Mouse (Mus musculus) T-cell, adult 66 days (primary cell): ENCODE results near the gene Rsrc2. TPM values are rescaled to one million over a fixed set of nuclear protein-coding genes. Genes with fewer than 3 reads are reported as not detected.

ENCODE experiments used
- total RNA-seq, 2 experiments: library from RNA; stranded (reverse); gene quantifications; 3 replicates in 1 of 2; 4 replicates in 1 of 2; pipeline ENCODE4 v1.2.4; 2023

The Rsrc2 gene
- total RNA-seq, result 100 to 1,000 TPM; 200 to 220 TPM

DNA sequence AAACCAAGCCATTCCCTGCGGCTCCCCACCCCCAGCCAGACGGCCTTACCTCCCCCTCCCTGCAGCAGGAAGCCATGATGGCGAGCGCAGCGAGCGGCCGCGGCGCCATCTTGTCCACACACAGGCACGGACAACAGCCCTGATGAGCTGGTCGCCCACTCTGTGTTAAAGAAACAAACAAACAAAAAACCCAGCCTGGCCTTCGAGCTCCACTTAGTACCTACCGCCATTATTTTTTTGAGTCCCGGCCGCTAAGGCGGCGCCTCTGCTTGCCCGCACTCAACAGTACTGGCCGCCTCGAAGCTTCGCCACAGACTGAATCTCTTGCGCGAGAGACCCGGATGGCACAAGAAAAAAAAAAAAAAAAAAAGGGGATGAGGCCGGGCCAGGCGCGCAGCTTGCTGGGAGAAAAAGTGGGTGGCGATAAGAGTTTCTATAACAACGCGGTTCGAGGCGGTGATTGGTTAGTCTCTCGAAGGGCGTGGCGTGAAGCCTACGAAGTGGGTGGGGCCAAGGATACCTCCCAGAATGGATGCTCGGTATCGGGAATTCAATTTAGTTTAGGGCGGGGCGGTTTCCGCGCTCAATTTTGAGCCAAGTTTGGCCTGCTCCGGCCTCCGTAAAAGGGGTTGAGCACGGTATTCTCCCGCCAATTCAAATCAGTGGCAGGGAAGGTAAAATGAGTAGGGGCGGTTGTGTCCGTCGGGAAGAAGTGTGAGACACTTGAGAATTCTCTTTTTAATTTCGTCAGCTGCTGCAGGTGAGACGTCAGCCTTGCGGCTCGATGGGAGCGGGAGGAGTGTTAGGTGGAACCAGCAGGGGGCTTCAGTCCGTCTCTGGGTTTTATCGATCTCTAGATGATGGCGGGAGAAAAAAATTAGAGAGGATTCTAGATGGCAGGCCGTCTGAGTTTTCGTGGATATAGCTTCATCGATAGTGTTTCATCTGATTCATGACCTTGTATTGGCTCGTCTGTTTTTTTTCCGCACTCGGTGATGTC, at the start of gene Rsrc2, which contains the start of gene Kntc1:
TSS of gene Rsrc2 (minus strand) at position 350 of the 1,000 bp plus-strand sequence.
TSS of gene Kntc1 (plus strand) at position 652 of the 1,000 bp plus-strand sequence.

GRCm38 (mm10) chr5:123720328-123721311, 28.6 kb downstream of the Rsrc2 start, which contains the start of gene Zcchc8:
Gene Zcchc8, minus strand, starts transcription at chr5:123721100.

DNA sequence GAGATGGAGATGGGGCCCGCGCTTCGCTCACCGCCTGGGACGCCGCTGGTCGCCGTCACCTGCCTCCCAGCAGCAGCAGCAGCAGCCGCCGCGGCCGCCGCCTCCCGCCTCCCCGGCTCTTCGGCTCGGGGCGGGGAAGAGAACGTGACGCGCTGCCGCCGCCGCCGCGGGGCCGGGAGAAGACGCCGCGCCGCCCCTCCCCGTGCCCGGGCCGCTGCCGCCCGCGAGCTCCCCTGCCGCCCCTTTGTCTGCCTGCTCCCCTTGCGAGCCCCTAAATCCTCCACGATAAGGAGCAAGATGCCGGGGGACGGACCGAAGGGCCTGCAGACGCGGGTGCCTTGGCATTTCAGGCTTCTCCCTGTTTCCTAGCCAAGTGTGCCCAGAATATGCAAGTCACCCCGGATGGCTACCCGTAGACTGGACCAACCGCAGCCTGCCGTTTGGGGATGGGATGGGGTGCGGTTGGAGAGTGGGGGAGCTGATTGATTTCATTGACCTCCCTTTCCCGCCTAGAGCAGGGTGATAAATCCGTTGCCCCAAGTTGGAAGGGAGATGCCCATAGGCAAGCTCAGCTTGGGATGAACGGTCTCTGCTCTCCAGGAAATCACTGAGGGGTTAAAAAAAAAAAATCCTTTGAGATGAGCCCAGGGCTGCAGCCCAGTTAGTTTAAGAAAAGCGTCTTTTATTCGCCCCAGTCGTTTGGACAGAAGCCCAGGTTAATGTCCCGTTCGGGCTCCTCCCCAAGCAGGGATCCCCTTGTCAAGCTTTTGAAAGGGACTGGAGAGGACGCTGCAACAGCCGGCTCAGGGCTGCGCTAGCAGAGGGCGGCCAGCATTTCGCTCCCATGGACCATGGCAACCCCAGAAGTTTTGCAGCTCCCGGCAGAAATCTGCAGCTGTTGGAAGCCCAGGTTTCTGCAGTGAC, 64.7 kb downstream of the Rsrc2 start, which contains the start of gene Clip1:
TSS of gene Clip1 (minus strand) at position 398 of the 924 bp plus-strand sequence.

Other genes with a start within 250 kb of the Rsrc2 start
- not detected for gene B3gnt4, start 239.0 kb downstream of the Rsrc2 start, total RNA-seq
- 10 to 100 TPM; 67.1 to 73.2 TPM for gene Diablo, start 225.2 kb downstream of the Rsrc2 start, total RNA-seq
- 1 to 10 TPM; 5.8 to 8.8 TPM for gene Gm49027, start 223.9 kb downstream of the Rsrc2 start, total RNA-seq
- gene Vps33a, start 176.4 kb downstream of the Rsrc2 start, total RNA-seq, result 10 to 100 TPM; 46.0 to 53.6 TPM
- gene Clip1, start 64.8 kb downstream of the Rsrc2 start, total RNA-seq, result 10 to 100 TPM; 76.2 to 90.8 TPM
- 10 to 100 TPM; 76.1 to 90.2 TPM for gene Zcchc8, start 28.3 kb downstream of the Rsrc2 start, total RNA-seq
- 1 to 10 TPM; 3.4 to 4.6 TPM for gene Kntc1, start 302 bp upstream of the Rsrc2 start, total RNA-seq
- not detected for gene Hcar2, start 116.1 kb upstream of the Rsrc2 start, total RNA-seq
- not detected for gene Hcar1, start 130.6 kb upstream of the Rsrc2 start, total RNA-seq
- gene Denr, start 157.8 kb upstream of the Rsrc2 start, total RNA-seq, result 10 to 100 TPM; 35.2 to 40.4 TPM
- gene Gm43518, start 178.0 kb upstream of the Rsrc2 start, total RNA-seq, result 1 to 10 TPM in 1 of 2 experiments, not detected in 1; 1.4 TPM
- gene Ccdc62, start 181.3 kb upstream of the Rsrc2 start, total RNA-seq, result 1 to 10 TPM; 4.3 to 5.2 TPM
- 10 to 100 TPM; 48.1 to 62.3 TPM for gene Hip1r, start 224.2 kb upstream of the Rsrc2 start, total RNA-seq